In the genomic region with DNA sequence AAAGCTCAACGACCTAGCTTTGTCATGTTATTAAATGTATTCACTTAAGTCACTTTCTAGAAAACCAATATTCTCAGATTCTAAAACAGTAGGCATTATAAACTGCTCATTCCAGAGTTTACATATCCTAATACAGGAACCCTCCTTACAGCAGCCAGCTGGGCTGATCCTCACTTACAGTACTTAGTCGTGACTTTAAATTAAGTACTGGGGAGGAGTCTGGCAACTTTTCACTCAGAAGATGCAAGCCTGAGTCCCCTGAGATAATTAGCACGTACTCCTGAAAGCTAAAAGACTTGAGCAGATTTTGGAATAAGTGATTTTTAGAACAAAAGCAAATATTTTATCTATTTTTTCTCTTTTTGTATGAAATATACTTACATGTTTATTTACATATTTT, we compare ENCODE assay signal across 12 mouse cellular contexts. TPM values are rescaled to one million over a fixed set of nuclear protein-coding genes. Genes with fewer than 3 reads are reported as not detected.
DNase-seq lines count a peak whose midpoint lies in the region; ATAC-seq and TF ChIP-seq lines count a peak whose summit lies in the region.
"Had no signal": no experiment of that assay in that cellular context is flagged by ENCODE, and none has a peak within 500 bp of the region (broad histone marks: within the 10 kb centered on the region; RNA-seq: fewer than 3 reads in every experiment).

No protein-coding gene starts in this region.

- no peak for TF ChIP-seq EP300 in liver, embryonic 14.5 days (IDR thresholded peaks at IDR 0.05; ENCODE audit: low read depth)

- H3K9me3 ChIP-seq in embryonic facial prominence, embryonic 13.5 days: no peaks in the 10 kb centered on the region
- no peaks in the 10 kb centered on the region for H3K9me3 ChIP-seq in embryonic facial prominence, embryonic 10.5 days
- H3K9me3 ChIP-seq in intestine, postnatal 0 days (ENCODE audit: control insufficient read depth): no peaks in the 10 kb centered on the region
- H3K9me3 ChIP-seq in intestine, embryonic 16.5 days (ENCODE audit: control insufficient read depth, low read length): no peaks in the 10 kb centered on the region
- no peaks in the 10 kb centered on the region for H3K9me3 ChIP-seq in liver, embryonic 14.5 days (ENCODE audit: control insufficient read depth, low read length)
- H3K9me3 ChIP-seq: hindbrain, embryonic 12.5 days; neural tube, embryonic 13.5 days had no signal

- no peak overlapping the region for H3K9ac ChIP-seq in embryonic facial prominence, embryonic 13.5 days
- no peak overlapping the region for H3K9ac ChIP-seq in intestine, postnatal 0 days (ENCODE audit: low read depth, low read length)
- H3K9ac ChIP-seq in intestine, embryonic 16.5 days (ENCODE audit: low read depth, low read length): no peak overlapping the region
- H3K9ac ChIP-seq in liver, embryonic 14.5 days (replicated peaks): no peak overlapping the region

- H3K36me3 ChIP-seq in embryonic facial prominence, embryonic 13.5 days: no peaks in the 10 kb centered on the region
- H3K36me3 ChIP-seq in embryonic facial prominence, embryonic 10.5 days (replicated peaks): no peaks in the 10 kb centered on the region
- no peaks in the 10 kb centered on the region for H3K36me3 ChIP-seq in intestine, postnatal 0 days (ENCODE audit: control insufficient read depth, insufficient read depth)
- H3K36me3 ChIP-seq in intestine, embryonic 16.5 days (ENCODE audit: control insufficient read depth, insufficient read depth, low read length): no peaks in the 10 kb centered on the region
- H3K36me3 ChIP-seq in liver, embryonic 14.5 days (replicated peaks; ENCODE audit: control insufficient read depth, insufficient read depth, low read depth): no peaks in the 10 kb centered on the region
- H3K36me3 ChIP-seq: hindbrain, embryonic 12.5 days; neural tube, embryonic 13.5 days had no signal

- WGBS in embryonic facial prominence, embryonic 13.5 days: 44% methylated on average over 3 of the region's 3 CpGs
- WGBS in embryonic facial prominence, embryonic 10.5 days: 49% methylated on average over 3 of the region's 3 CpGs
- WGBS in intestine, postnatal 0 days: 41% methylated on average over 3 of the region's 3 CpGs
- WGBS in intestine, embryonic 16.5 days: 48% methylated on average over 3 of the region's 3 CpGs
- 45% methylated on average over 3 of the region's 3 CpGs for WGBS in liver, embryonic 14.5 days (ENCODE audit: insufficient replicate concordance)

- H3K27ac ChIP-seq in embryonic facial prominence, embryonic 13.5 days: no peak overlapping the region
- H3K27ac ChIP-seq in embryonic facial prominence, embryonic 10.5 days (replicated peaks): no peak overlapping the region
- no peak overlapping the region for H3K27ac ChIP-seq in intestine, postnatal 0 days (ENCODE audit: low read depth, low read length)
- no peak overlapping the region for H3K27ac ChIP-seq in intestine, embryonic 16.5 days (ENCODE audit: low read length)
- H3K27ac ChIP-seq in liver, embryonic 14.5 days: no peak overlapping the region
- H3K27ac ChIP-seq: neural tube, embryonic 13.5 days had no signal

- no peak for DNase-seq in embryonic facial prominence, embryonic 10.5 days (ENCODE audit: low spot score)
- DNase-seq in 3T3-L1 (ENCODE audit: low read depth, low spot score): peak; percentile 29
- DNase-seq in liver, embryonic 14.5 days (ENCODE audit: low read depth in 3 of 3, low spot score in 3 of 3): no peak
- no peak for DNase-seq in cerebellum, adult 9-10 months
- DNase-seq: cerebellum, postnatal 36 days; right cerebral cortex, postnatal 14 days had no signal

- H3K4me3 ChIP-seq in embryonic facial prominence, embryonic 13.5 days: no peak overlapping the region
- no peak overlapping the region for H3K4me3 ChIP-seq in embryonic facial prominence, embryonic 10.5 days
- no peak overlapping the region; the same call in 1 of the 2 replicates for H3K4me3 ChIP-seq in intestine, postnatal 0 days (ENCODE audit: low read depth, low read length)
- no peak overlapping the region for H3K4me3 ChIP-seq in intestine, embryonic 16.5 days (ENCODE audit: low read length)
- no peak overlapping the region; a peak in 1 of 4 replicates for H3K4me3 ChIP-seq in liver, embryonic 14.5 days (ENCODE audit: insufficient read depth in 1 of 2, low read depth in 2 of 2, low read length in 2 of 2)

- H3K27me3 ChIP-seq in embryonic facial prominence, embryonic 13.5 days: no peaks in the 10 kb centered on the region
- no peaks in the 10 kb centered on the region for H3K27me3 ChIP-seq in embryonic facial prominence, embryonic 10.5 days (replicated peaks; ENCODE audit: low read depth, poor library complexity, severe bottlenecking)
- no peaks in the 10 kb centered on the region for H3K27me3 ChIP-seq in intestine, postnatal 0 days (replicated peaks; ENCODE audit: control insufficient read depth, insufficient read depth, low read length)
- H3K27me3 ChIP-seq in intestine, embryonic 16.5 days (replicated peaks; ENCODE audit: control insufficient read depth, insufficient read depth, low read length): no peaks in the 10 kb centered on the region
- no peaks in the 10 kb centered on the region for H3K27me3 ChIP-seq in liver, embryonic 14.5 days (ENCODE audit: control insufficient read depth, insufficient read depth, low read length)
- H3K27me3 ChIP-seq: hindbrain, embryonic 12.5 days; neural tube, embryonic 13.5 days had no signal

- H3K4me1 ChIP-seq in embryonic facial prominence, embryonic 13.5 days: peaks cover 5% of the 10 kb centered on the region; the same call in 1 of the 2 replicates
- peaks cover 6% of the 10 kb centered on the region; the same call in 1 of the 2 replicates for H3K4me1 ChIP-seq in embryonic facial prominence, embryonic 10.5 days
- no peaks in the 10 kb centered on the region for H3K4me1 ChIP-seq in intestine, postnatal 0 days (replicated peaks; ENCODE audit: control insufficient read depth, insufficient read depth, low read length)
- no peaks in the 10 kb centered on the region; the same call in 1 of the 2 replicates for H3K4me1 ChIP-seq in intestine, embryonic 16.5 days (ENCODE audit: control insufficient read depth, insufficient read depth, low read length)
- 0 out of 4 replicates have a peak, but pooled peaks cover 0 to 3% of the 10 kb centered on the region in 2 experiments for H3K4me1 ChIP-seq in liver, embryonic 14.5 days (replicated peaks; ENCODE audit: control insufficient read depth in 2 of 2, insufficient read depth in 2 of 2, low read length in 1 of 2)

- no peak for TF ChIP-seq CTCF in intestine, postnatal 0 days (IDR thresholded peaks at IDR 0.05; ENCODE audit: low read depth)
- TF ChIP-seq CTCF in liver, embryonic 14.5 days (IDR thresholded peaks at IDR 0.05; ENCODE audit: low read depth): no peak

- H3K4me2 ChIP-seq in embryonic facial prominence, embryonic 13.5 days: peak overlapping the region; percentile 63; the same call in 1 of the 2 replicates
- peak overlapping the region; percentile 62 for H3K4me2 ChIP-seq in intestine, postnatal 0 days (replicated peaks; ENCODE audit: low read depth)
- no peak overlapping the region for H3K4me2 ChIP-seq in intestine, embryonic 16.5 days (ENCODE audit: low read depth, low read length)
- peak overlapping the region; percentile 79 for H3K4me2 ChIP-seq in liver, embryonic 14.5 days (ENCODE audit: low read depth)

- ATAC-seq in embryonic facial prominence, embryonic 13.5 days (ENCODE audit: insufficient number of reproducible peaks, insufficient read depth, low FRiP score, low TSS enrichment, low read depth): no peak
- ATAC-seq in intestine, postnatal 0 days: no peak
- no peak for ATAC-seq in intestine, embryonic 16.5 days
- ATAC-seq in liver, embryonic 14.5 days (ENCODE audit: insufficient read depth): no peak
- no peak for ATAC-seq in inflammation-experienced regulatory T-cells, adult 6 months

RNA-seq across cellular contexts. Expression of gene Gbe1, which starts 1.5 kb away (rescaled TPM):
- 16.8 and 20.7 TPM in 2 replicates for polyA plus RNA-seq in embryonic facial prominence, embryonic 13.5 days (2015; fragmentation: Nextera tagmentation; extraction: Ambion mirVana)
- polyA plus RNA-seq in embryonic facial prominence, embryonic 10.5 days (2016; fragmentation: Nextera tagmentation; extraction: Ambion mirVana): 22.2 and 22.5 TPM in 2 replicates
- 25.7 and 26.1 TPM in 2 replicates for polyA plus RNA-seq in intestine, postnatal 0 days (2015; fragmentation: Nextera tagmentation; extraction: Ambion mirVana)
- polyA plus RNA-seq in intestine, embryonic 16.5 days (2015; fragmentation: Nextera tagmentation; extraction: Ambion mirVana): 27.2 and 33.6 TPM in 2 replicates
- 2.2 and 3.0 TPM in 2 replicates for polyA plus RNA-seq in liver, embryonic 14.5 days (2012; rRNA removed)
- 5.7 and 6.4 TPM in 2 replicates for polyA plus RNA-seq in liver, embryonic 14.5 days (2014; fragmentation: Nextera tagmentation; extraction: Ambion mirVana)
- 10 to 100 TPM; 11.1 to 15.4 (median 14.5) TPM for polyA plus RNA-seq in inflammation-experienced regulatory T-cells, adult 6 months (2017; shearing (Covaris generic))
